Comparison of ENCODE assay signal across 10 mouse cellular contexts in the genomic region with DNA sequence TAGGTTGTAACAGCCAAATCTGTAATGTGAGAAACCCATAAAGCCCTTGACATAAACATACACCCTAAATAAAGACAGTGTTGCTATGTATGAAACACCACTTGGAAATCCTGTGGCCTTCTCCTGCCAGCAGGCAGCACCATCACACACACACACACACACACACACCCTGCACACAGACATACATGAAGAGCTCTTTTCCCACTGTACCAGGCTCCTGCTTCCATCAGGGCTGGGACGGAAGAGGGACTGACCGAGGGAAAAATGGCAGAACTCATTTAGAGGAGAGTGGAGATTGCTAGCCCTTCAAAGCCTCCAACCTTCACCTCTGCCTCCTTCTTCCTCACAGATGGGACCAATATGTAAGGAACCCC.
DNase-seq lines count a peak whose midpoint lies in the region; ATAC-seq lines count a peak whose summit lies in the region.
"Had no signal": no experiment of that assay in that cellular context is flagged by ENCODE, and none has a peak within 500 bp of the region (broad histone marks: within the 10 kb centered on the region; RNA-seq: fewer than 3 reads in every experiment).

No protein-coding gene starts in this region.

- no peaks in the 10 kb centered on the region for H3K36me3 ChIP-seq in kidney, embryonic 15.5 days
- no peaks in the 10 kb centered on the region for H3K36me3 ChIP-seq in embryonic facial prominence, embryonic 15.5 days
- no peaks in the 10 kb centered on the region for H3K36me3 ChIP-seq in intestine, embryonic 14.5 days (ENCODE audit: control insufficient read depth, insufficient read depth, low read length)
- H3K36me3 ChIP-seq in neural tube, embryonic 15.5 days = no peaks in the 10 kb centered on the region

- no peak for DNase-seq in kidney, postnatal 25 days
- DNase-seq in intestine, embryonic 14.5 days (ENCODE audit: low spot score) = no peak
- no peak for DNase-seq in urinary bladder, postnatal 4 days (ENCODE audit: low spot score in 2 of 2)
- no peak for DNase-seq in cerebellum, adult 18-20 months
- DNase-seq: cerebellum, adult 9-10 months; layer of hippocampus, adult 9-11 months had no signal

- H3K4me2 ChIP-seq in kidney, embryonic 15.5 days = 0 out of 2 replicates have a peak overlapping the region, but pooled peaks have one; percentile 2
- H3K4me2 ChIP-seq in embryonic facial prominence, embryonic 15.5 days (replicated peaks) = no peak overlapping the region
- H3K4me2 ChIP-seq in intestine, embryonic 14.5 days (ENCODE audit: low read length) = peak overlapping the region; percentile 15; the same call in 1 of the 2 replicates
- no peak overlapping the region for H3K4me2 ChIP-seq in neural tube, embryonic 15.5 days
- H3K4me2 ChIP-seq: liver, embryonic 11.5 days had no signal

- no peak overlapping the region for H3K9ac ChIP-seq in kidney, embryonic 15.5 days
- H3K9ac ChIP-seq in embryonic facial prominence, embryonic 15.5 days = no peak overlapping the region
- H3K9ac ChIP-seq in intestine, embryonic 14.5 days (ENCODE audit: low read length) = no peak overlapping the region
- H3K9ac ChIP-seq in neural tube, embryonic 15.5 days (replicated peaks) = no peak overlapping the region

- H3K4me1 ChIP-seq in kidney, embryonic 15.5 days = peaks cover 27% of the 10 kb centered on the region
- H3K4me1 ChIP-seq in embryonic facial prominence, embryonic 15.5 days = peaks cover 35% of the 10 kb centered on the region
- H3K4me1 ChIP-seq in intestine, embryonic 14.5 days (replicated peaks; ENCODE audit: control insufficient read depth, insufficient read depth, low read length) = peaks cover 29% of the 10 kb centered on the region
- peaks cover 17% of the 10 kb centered on the region for H3K4me1 ChIP-seq in neural tube, embryonic 15.5 days

- peaks cover 11% of the 10 kb centered on the region for H3K9me3 ChIP-seq in kidney, embryonic 15.5 days (replicated peaks)
- H3K9me3 ChIP-seq in embryonic facial prominence, embryonic 15.5 days (replicated peaks) = 0 out of 2 replicates have a peak, but pooled peaks cover 3% of the 10 kb centered on the region
- peaks cover 11% of the 10 kb centered on the region for H3K9me3 ChIP-seq in intestine, embryonic 14.5 days (ENCODE audit: control insufficient read depth, low read length)
- H3K9me3 ChIP-seq in neural tube, embryonic 15.5 days (replicated peaks) = 0 out of 2 replicates have a peak, but pooled peaks cover 5% of the 10 kb centered on the region

- no peaks in the 10 kb centered on the region for H3K27me3 ChIP-seq in kidney, embryonic 15.5 days
- H3K27me3 ChIP-seq in embryonic facial prominence, embryonic 15.5 days = no peaks in the 10 kb centered on the region
- H3K27me3 ChIP-seq in intestine, embryonic 14.5 days (replicated peaks; ENCODE audit: control insufficient read depth, insufficient read depth, low read length) = no peaks in the 10 kb centered on the region
- no peaks in the 10 kb centered on the region for H3K27me3 ChIP-seq in neural tube, embryonic 15.5 days (replicated peaks)

- WGBS in kidney, embryonic 15.5 days = 45% methylated on average over 2 of the region's 2 CpGs
- 57% methylated on average over 2 of the region's 2 CpGs for WGBS in embryonic facial prominence, embryonic 15.5 days
- WGBS in intestine, embryonic 14.5 days = 38% methylated on average over 2 of the region's 2 CpGs
- 49% methylated on average over 2 of the region's 2 CpGs for WGBS in neural tube, embryonic 15.5 days

- H3K4me3 ChIP-seq in kidney, embryonic 15.5 days (replicated peaks) = no peak overlapping the region
- H3K4me3 ChIP-seq in embryonic facial prominence, embryonic 15.5 days (replicated peaks) = no peak overlapping the region
- H3K4me3 ChIP-seq in intestine, embryonic 14.5 days (ENCODE audit: low read depth, low read length) = no peak overlapping the region
- H3K4me3 ChIP-seq in neural tube, embryonic 15.5 days (replicated peaks) = no peak overlapping the region

- H3K27ac ChIP-seq in kidney, embryonic 15.5 days = peak overlapping the region; percentile 78; the same call in 1 of the 2 replicates
- H3K27ac ChIP-seq in embryonic facial prominence, embryonic 15.5 days (replicated peaks) = peak overlapping the region; percentile 83
- peak overlapping the region; percentile 82 for H3K27ac ChIP-seq in intestine, embryonic 14.5 days (ENCODE audit: low read depth)
- peak overlapping the region; percentile 68 for H3K27ac ChIP-seq in neural tube, embryonic 15.5 days (replicated peaks)

- ATAC-seq in kidney, embryonic 15.5 days (replicated peaks; ENCODE audit: low FRiP score) = no peak
- peak; percentile 10; the same call in 1 of the 2 replicates for ATAC-seq in embryonic facial prominence, embryonic 15.5 days (ENCODE audit: insufficient number of reproducible peaks, low FRiP score, low TSS enrichment, low read depth)
- peak; percentile 9; the same call in 1 of the 2 replicates for ATAC-seq in intestine, embryonic 14.5 days (replicated peaks; ENCODE audit: low FRiP score, low TSS enrichment, low read depth)
- ATAC-seq in neural tube, embryonic 15.5 days (ENCODE audit: low FRiP score) = no peak

Comparison
In these comparisons a context has a peak if more than half of its experiments do, and no peak if none do; other contexts are left out.
1. ATAC-seq: peak in embryonic facial prominence, embryonic 15.5 days (single experiment) and intestine, embryonic 14.5 days (single experiment); none in kidney, embryonic 15.5 days (single experiment) and neural tube, embryonic 15.5 days (single experiment).
2. H3K4me2 ChIP-seq: peak in kidney, embryonic 15.5 days (single experiment) and intestine, embryonic 14.5 days (single experiment); none in embryonic facial prominence, embryonic 15.5 days (single experiment) and neural tube, embryonic 15.5 days (single experiment).
3. Peak in every context shown above with its lines, with median percentiles within 50 percentile points of each other: H3K27ac ChIP-seq.